Mouse (Mus musculus) MEL (cell line): ENCODE measurements around the gene Cobll1. TPM values are rescaled to one million over a fixed set of nuclear protein-coding genes. Genes with fewer than 3 reads are reported as not detected.

Source experiments
- DNase-seq: peaks from one replicate; pipeline ENCODE4 v3.0.0; 2011; ENCODE audit warnings: low read depth, low spot score
- H3K27ac ChIP-seq: 2 replicates; pipeline ENCODE4 v1.5.1; 2012; ENCODE audit warnings: low read depth, mild to moderate bottlenecking, control low read depth, low read length, moderate library complexity; ENCODE audit not compliant: control insufficient read depth
- H3K27me3 ChIP-seq, 2 experiments: fragments of 150-350 bp in 1 of 2; sonication (generic) in 1 of 2; 2 replicates each; pipeline ENCODE4 v1.6.1; 2012; ENCODE audit warnings: low read length in 2 of 2, mild to moderate bottlenecking in 2 of 2, improper control_type of control experiment in 1 of 2, moderate library complexity in 1 of 2; ENCODE audit not compliant: insufficient read depth in 2 of 2, control insufficient read depth in 1 of 2
- H3K36me3 ChIP-seq, 2 experiments: 2 replicates each; pipeline ENCODE4 v1.6.1; 2012 to 2014; ENCODE audit warnings: low read length in 2 of 2, improper control_type of control experiment in 1 of 2, inconsistent platforms in 1 of 2, mild to moderate bottlenecking in 1 of 2; ENCODE audit not compliant: insufficient read depth in 2 of 2, control insufficient read depth in 1 of 2
- H3K4me1 ChIP-seq, 2 experiments: fragments of 150-350 bp in 1 of 2; sonication (generic) in 1 of 2; 2 replicates each; pipeline ENCODE4 v1.6.1; 2012; ENCODE audit warnings: low read length in 2 of 2, improper control_type of control experiment in 1 of 2, mild to moderate bottlenecking in 1 of 2; ENCODE audit not compliant: insufficient read depth in 2 of 2, control insufficient read depth in 1 of 2
- H3K4me3 ChIP-seq, 2 experiments: fragments of 150-350 bp in 1 of 2; sonication (generic) in 1 of 2; 2 replicates each; pipeline ENCODE4 v1.5.1; 2012; ENCODE audit warnings: low read depth in 2 of 2, low read length in 2 of 2, mild to moderate bottlenecking in 2 of 2, moderate library complexity in 2 of 2, control low read depth in 1 of 2, improper control_type of control experiment in 1 of 2; ENCODE audit not compliant: control insufficient read depth in 1 of 2, insufficient read depth in 1 of 2
- H3K79me2 ChIP-seq: 2 replicates; pipeline ENCODE4 v1.6.1; 2012; ENCODE audit warnings: mild to moderate bottlenecking, low read length, moderate library complexity; ENCODE audit not compliant: control insufficient read depth, poor library complexity, insufficient read depth
- H3K9ac ChIP-seq: 2 replicates; pipeline ENCODE4 v1.6.1; 2012; ENCODE audit warnings: low read depth, mild to moderate bottlenecking, control low read depth, low read length, moderate library complexity; ENCODE audit not compliant: control insufficient read depth, poor library complexity, severe bottlenecking
- H3K9me3 ChIP-seq: fragments of 150-350 bp; sonication (generic); replicated peaks from 2 replicates; pipeline ENCODE4 v1.6.1; 2012; ENCODE audit warnings: mild to moderate bottlenecking, low read length, improper control_type of control experiment, moderate library complexity; ENCODE audit not compliant: insufficient read depth
- BHLHE40 ChIP-seq: IDR thresholded peaks from 2 replicates; pipeline ENCODE4 v1.6.1; 2012; ENCODE audit warnings: low read depth, mild to moderate bottlenecking, inconsistent platforms, low read length, improper control_type of control experiment, borderline replicate concordance
- E2F4 ChIP-seq: IDR thresholded peaks from 2 replicates; pipeline ENCODE4 v1.6.1; 2011; ENCODE audit warnings: low read depth, low read length, improper control_type of control experiment, borderline replicate concordance
- ELF1 ChIP-seq: IDR thresholded peaks from 2 replicates; pipeline ENCODE4 v1.6.1; 2014; ENCODE audit warnings: low read depth, mild to moderate bottlenecking, inconsistent platforms, low read length, improper control_type of control experiment, moderate library complexity
- EP300 ChIP-seq, 2 experiments: IDR thresholded peaks; 2 replicates each; pipeline ENCODE4 v1.6.1; 2011; ENCODE audit warnings: improper control_type of control experiment in 2 of 2, low read length in 2 of 2, low read depth in 1 of 2, mild to moderate bottlenecking in 1 of 2
- GABPA ChIP-seq: IDR thresholded peaks from 2 replicates; pipeline ENCODE4 v1.6.1; 2012; ENCODE audit warnings: low read depth, mild to moderate bottlenecking, inconsistent platforms, low read length, improper control_type of control experiment, moderate library complexity
- GATA1 ChIP-seq: IDR thresholded peaks from 2 replicates; pipeline ENCODE4 v1.6.1; 2011; ENCODE audit warnings: low read depth, low read length, improper control_type of control experiment
- HCFC1 ChIP-seq: IDR thresholded peaks from 2 replicates; pipeline ENCODE4 v1.6.1; 2012; ENCODE audit warnings: low read depth, mild to moderate bottlenecking, inconsistent platforms, low read length, improper control_type of control experiment, moderate library complexity
- JUND ChIP-seq: IDR thresholded peaks from 2 replicates; pipeline ENCODE4 v1.6.1; 2011; ENCODE audit warnings: low read depth, mild to moderate bottlenecking, improper control_type of control experiment, low read length
- KAT2A ChIP-seq: conservative IDR thresholded peaks from 2 replicates; pipeline ENCODE4 v1.6.1; 2012; ENCODE audit warnings: low read depth, low read length, improper control_type of control experiment, inconsistent platforms
- MAZ ChIP-seq: IDR thresholded peaks from 2 replicates; pipeline ENCODE4 v1.6.1; 2012; ENCODE audit warnings: low read depth, mild to moderate bottlenecking, inconsistent platforms, low read length, improper control_type of control experiment
- MEF2A ChIP-seq: IDR thresholded peaks from 2 replicates; pipeline ENCODE4 v1.6.1; 2014; ENCODE audit warnings: low read depth, mild to moderate bottlenecking, inconsistent platforms, low read length, improper control_type of control experiment; ENCODE audit not compliant: poor library complexity, insufficient replicate concordance, severe bottlenecking; ENCODE audit errors: extremely low read depth
- MXI1 ChIP-seq: IDR thresholded peaks from 2 replicates; pipeline ENCODE4 v1.6.1; 2011; ENCODE audit warnings: mild to moderate bottlenecking, low read depth, low read length, improper control_type of control experiment
- POLR2AphosphoS2 ChIP-seq: IDR thresholded peaks from 2 replicates; pipeline ENCODE4 v1.6.1; 2011; ENCODE audit warnings: low read length, improper control_type of control experiment
- RAD21 ChIP-seq: IDR thresholded peaks from 2 replicates; pipeline ENCODE4 v1.6.1; 2011; ENCODE audit warnings: mild to moderate bottlenecking, low read depth, low read length, improper control_type of control experiment
- RCOR1 ChIP-seq: IDR thresholded peaks from 2 replicates; pipeline ENCODE4 v1.6.1; 2012; ENCODE audit warnings: low read depth, mild to moderate bottlenecking, inconsistent platforms, low read length, improper control_type of control experiment
- SIN3A ChIP-seq: IDR thresholded peaks from 2 replicates; pipeline ENCODE4 v1.6.1; 2012; ENCODE audit warnings: low read length, improper control_type of control experiment, inconsistent platforms
- SMC3 ChIP-seq: IDR thresholded peaks from 2 replicates; pipeline ENCODE4 v1.6.1; 2011; ENCODE audit warnings: low read depth, low read length, improper control_type of control experiment
- TAL1 ChIP-seq: IDR thresholded peaks from 2 replicates; pipeline ENCODE4 v1.6.1; 2012; ENCODE audit warnings: mild to moderate bottlenecking, inconsistent platforms, low read length, moderate library complexity, mixed read lengths
- TBP ChIP-seq: IDR thresholded peaks from 2 replicates; pipeline ENCODE4 v1.8.0; 2011; ENCODE audit warnings: low read depth, low read length, improper control_type of control experiment
- TCF12 ChIP-seq: IDR thresholded peaks from 2 replicates; pipeline ENCODE4 v1.6.1; 2014; ENCODE audit warnings: low read depth, mild to moderate bottlenecking, inconsistent platforms, low read length, improper control_type of control experiment, moderate library complexity
- USF1 ChIP-seq: IDR thresholded peaks from 2 replicates; pipeline ENCODE4 v1.6.1; 2014; ENCODE audit warnings: low read depth, mild to moderate bottlenecking, inconsistent platforms, low read length, improper control_type of control experiment, moderate library complexity
- USF2 ChIP-seq, 2 experiments: IDR thresholded peaks; 2 replicates each; pipeline ENCODE4 v1.6.1; 2011 to 2012; ENCODE audit warnings: improper control_type of control experiment in 2 of 2, low read length in 2 of 2, borderline replicate concordance in 1 of 2, inconsistent platforms in 1 of 2, low read depth in 1 of 2, mild to moderate bottlenecking in 1 of 2; ENCODE audit not compliant: insufficient read depth in 1 of 2
- ZC3H11A ChIP-seq: IDR thresholded peaks from 2 replicates; pipeline ENCODE4 v1.6.1; 2012; ENCODE audit warnings: low read depth, mild to moderate bottlenecking, inconsistent platforms, low read length, improper control_type of control experiment
- ZKSCAN1 ChIP-seq: IDR thresholded peaks from 2 replicates; pipeline ENCODE4 v1.6.1; 2012; ENCODE audit warnings: low read depth, mild to moderate bottlenecking, inconsistent platforms, low read length, improper control_type of control experiment, moderate library complexity
- ZNF384 ChIP-seq: IDR thresholded peaks from 2 replicates; pipeline ENCODE4 v1.6.1; 2012; ENCODE audit warnings: low read depth, mild to moderate bottlenecking, inconsistent platforms, low read length, improper control_type of control experiment
- polyA plus RNA-seq, 2 experiments: library from polyadenylated mRNA; stranded (reverse) in 1 of 2; unstranded in 1 of 2; fragments of >175 nt in 1 of 2; fragments of >200 nt in 1 of 2; gene quantifications; 2 replicates each; pipeline versions ENCODE4 v1.2.1 to v1.2.4; 2012; ENCODE audit warnings: low replicate concordance in 2 of 2, low read depth in 1 of 2; ENCODE audit not compliant: insufficient read length in 2 of 2, insufficient read depth in 1 of 2, missing spikeins in 1 of 2
- total RNA-seq: library from RNA; depleted of rRNA; stranded (reverse); fragments of 300-350 nt; gene quantifications from 2 replicates; pipeline ENCODE4 v1.2.3, GENCODE M21; 2012

The Cobll1 gene
- total and polyA plus RNA-seq, 3 experiments = not detected

- no peaks in the 10 kb centered on the region for H3K79me2 ChIP-seq
- TF ChIP-seq RAD21 (no peak), TAL1 (no peak), ZC3H11A (no peak), JUND (no peak), ELF1 (no peak), SMC3 (no peak), USF1 (no peak), HCFC1 (no peak), KAT2A (no peak), ZKSCAN1 (no peak), MEF2A (no peak)
- DNase-seq = no peak
- H3K27me3 ChIP-seq = no peaks in the 10 kb centered on the region
- H3K9ac ChIP-seq = no peak overlapping the region
- no peaks in the 10 kb centered on the region for H3K4me1 ChIP-seq
- no peak overlapping the region for H3K27ac ChIP-seq
- no peaks in the 10 kb centered on the region for H3K36me3 ChIP-seq
- H3K4me3 ChIP-seq = no peak overlapping the region
- no peaks in the 10 kb centered on the region for H3K9me3 ChIP-seq
Measured at GRCm38 (mm10) chr2:65285380-65285779, 46.2 kb upstream of the Cobll1 start.

- Histone ChIP-seq H3K79me2 (no peaks in the 10 kb centered on the region), H3K4me1 (no peaks in the 10 kb centered on the region), H3K27ac (no peak overlapping the region), H3K36me3 (no peaks in the 10 kb centered on the region), H3K9ac (no peak overlapping the region), H3K9me3 (no peaks in the 10 kb centered on the region), H3K4me3 (no peak overlapping the region), H3K27me3 (no peaks in the 10 kb centered on the region)
- TF ChIP-seq E2F4 (no peak), POLR2AphosphoS2 (no peak), GATA1 (no peak), SIN3A (no peak), TCF12 (no peak), ZNF384 (no peak), RCOR1 (no peak), MEF2A (no peak), TBP (no peak), USF2 (IDR thresholded peaks at IDR 0.05; ENCODE audit: borderline replicate concordance in 1 of 2, insufficient read depth in 1 of 2, low read depth in 1 of 2, low read length in 2 of 2) (no peak), ZKSCAN1 (no peak), MAZ (no peak), BHLHE40 (no peak), RAD21 (no peak), GABPA (no peak), EP300 (IDR thresholded peaks at IDR 0.05; ENCODE audit: low read depth in 1 of 2, low read length in 2 of 2) (no peak), MXI1 (no peak), SMC3 (no peak)
- DNase-seq = no peak
Measured at GRCm38 (mm10) chr2:65282979-65283378, 43.8 kb upstream of the Cobll1 start.
